Mouse (Mus musculus) heart, adult 2 months (tissue): ENCODE results near the gene Swi5.

Source experiments
- CTCF ChIP-seq: fragments of 200-600 bp; IDR thresholded peaks from 2 replicates; pipeline ENCODE4 v1.8.1; 2022; ENCODE audit warnings: antibody characterized with exemption, mild to moderate bottlenecking, moderate library complexity
- POLR2A ChIP-seq: fragments of 200-500 bp; IDR thresholded peaks from 2 replicates; pipeline ENCODE4 v1.6.1; 2011; ENCODE audit warnings: mild to moderate bottlenecking, low read depth, low read length, control low read depth; ENCODE audit not compliant: insufficient read depth

DNA sequence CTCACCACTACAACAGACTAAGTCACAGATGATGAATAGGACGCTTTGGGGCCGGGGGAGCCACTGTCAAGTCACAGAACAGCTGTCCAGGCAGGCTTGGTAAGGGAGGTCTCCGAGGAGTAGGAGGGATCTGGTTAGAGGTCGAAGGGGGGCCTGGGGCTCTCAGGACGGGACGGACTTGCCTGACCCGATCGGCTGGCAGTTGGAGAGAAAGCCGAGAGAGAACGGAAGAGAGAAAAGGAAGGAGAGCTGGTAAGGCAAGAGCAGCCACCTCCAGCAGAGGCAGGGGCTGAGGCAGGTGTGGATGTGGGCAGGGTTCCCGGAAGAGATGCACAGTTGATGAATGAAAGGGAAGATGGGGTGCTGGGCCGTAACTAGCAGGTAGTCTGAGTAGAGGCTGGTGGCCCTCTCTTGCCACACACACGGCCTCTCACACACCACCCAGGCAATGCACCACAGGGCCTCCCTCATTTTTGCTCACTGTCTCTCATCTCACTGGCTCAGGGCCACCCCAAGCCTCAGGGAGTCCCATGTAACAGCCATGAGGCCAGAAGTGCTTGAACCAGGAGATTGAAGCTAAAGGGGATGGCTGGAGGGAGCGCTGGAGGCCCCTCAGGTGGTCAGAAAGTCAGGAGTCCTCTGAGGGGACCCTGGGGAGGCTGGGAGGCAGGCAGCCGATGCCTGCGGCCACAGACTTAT, 21.1 kb upstream of the Swi5 start:
- no peak for TF ChIP-seq POLR2A
- no peak for TF ChIP-seq CTCF
